Mouse (Mus musculus) layer of hippocampus, adult 2 months (tissue): ENCODE measurements around the gene Ppm1h. TPM values are rescaled to one million over a fixed set of nuclear protein-coding genes. Genes with fewer than 3 reads are reported as not detected.

ENCODE experiments used
- DNase-seq, 2 experiments: peaks; one replicate each; pipeline ENCODE4 v3.0.0; 2022; ENCODE audit warnings: low spot score in 2 of 2
- H3K27ac ChIP-seq: fragments of 200-600 bp; 2 replicates; pipeline ENCODE4 v1.8.1; 2022
- H3K4me3 ChIP-seq: fragments of 200-600 bp; 2 replicates; pipeline ENCODE4 v1.8.1; 2022; ENCODE audit warnings: mild to moderate bottlenecking
- CTCF ChIP-seq: fragments of 200-600 bp; conservative IDR thresholded peaks from 2 replicates; pipeline ENCODE4 v1.8.1; 2022; ENCODE audit warnings: antibody characterized with exemption, mild to moderate bottlenecking, moderate library complexity
- total RNA-seq, 2 experiments: library from RNA; stranded (reverse); gene quantifications; 2 replicates each; pipeline ENCODE4 v1.2.3; 2021

The Ppm1h gene
- total RNA-seq, 2 experiments from 2014 or later = 74.8 to 75.3 TPM

GRCm38 (mm10) chr10:122858904-122859641 lies 180.5 kb downstream of the Ppm1h start:
- no peak overlapping the region for H3K4me3 ChIP-seq
- no peak for DNase-seq
- no peak for TF ChIP-seq CTCF
- peak overlapping the region; percentile 62 for H3K27ac ChIP-seq

DNA sequence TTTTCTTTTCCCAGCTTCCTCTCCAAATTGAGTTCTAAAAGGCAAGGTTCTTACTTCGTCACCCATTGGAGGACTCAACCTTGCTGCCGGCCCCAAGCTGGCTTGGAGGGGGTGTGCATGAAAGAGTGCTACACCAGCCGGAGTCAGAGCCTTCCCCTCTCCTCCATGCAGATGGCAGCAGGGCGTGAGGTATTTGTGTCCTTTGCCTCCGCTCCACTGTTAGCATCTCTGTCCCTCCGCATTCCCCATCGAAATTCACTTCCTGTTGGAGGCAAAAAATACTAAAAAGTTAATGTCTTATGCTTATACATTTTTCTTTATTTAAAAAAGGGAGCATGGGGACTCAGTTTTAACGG lies 181.1 kb downstream of the Ppm1h start:
- no peak for DNase-seq
- peak overlapping the region; percentile 62 for H3K27ac ChIP-seq
- no peak overlapping the region for H3K4me3 ChIP-seq
- no peak for TF ChIP-seq CTCF

DNA sequence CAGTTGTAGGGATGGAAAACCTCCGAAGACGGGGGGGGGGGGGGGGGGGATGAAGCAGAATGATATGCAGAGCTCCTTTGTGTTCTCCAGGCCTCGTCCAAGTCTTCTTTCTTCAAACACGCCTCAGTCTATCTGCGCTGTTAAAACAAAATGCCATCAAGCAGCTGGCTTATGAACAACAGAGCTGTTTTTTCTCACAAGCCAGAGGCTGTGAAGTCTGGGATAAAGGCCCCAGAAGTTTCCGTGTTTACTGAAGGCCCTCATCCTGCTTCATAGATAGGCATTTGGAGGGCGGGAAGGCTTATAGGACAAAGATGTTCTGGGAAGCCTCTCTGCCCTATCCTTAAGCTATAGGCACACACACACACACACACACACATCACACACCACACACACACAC lies 181.5 kb downstream of the Ppm1h start:
- no peak for DNase-seq
- Histone ChIP-seq H3K4me3 (no peak overlapping the region), H3K27ac (peak overlapping the region; percentile 62; the same call in 1 of the 2 replicates)
- no peak for TF ChIP-seq CTCF

DNA sequence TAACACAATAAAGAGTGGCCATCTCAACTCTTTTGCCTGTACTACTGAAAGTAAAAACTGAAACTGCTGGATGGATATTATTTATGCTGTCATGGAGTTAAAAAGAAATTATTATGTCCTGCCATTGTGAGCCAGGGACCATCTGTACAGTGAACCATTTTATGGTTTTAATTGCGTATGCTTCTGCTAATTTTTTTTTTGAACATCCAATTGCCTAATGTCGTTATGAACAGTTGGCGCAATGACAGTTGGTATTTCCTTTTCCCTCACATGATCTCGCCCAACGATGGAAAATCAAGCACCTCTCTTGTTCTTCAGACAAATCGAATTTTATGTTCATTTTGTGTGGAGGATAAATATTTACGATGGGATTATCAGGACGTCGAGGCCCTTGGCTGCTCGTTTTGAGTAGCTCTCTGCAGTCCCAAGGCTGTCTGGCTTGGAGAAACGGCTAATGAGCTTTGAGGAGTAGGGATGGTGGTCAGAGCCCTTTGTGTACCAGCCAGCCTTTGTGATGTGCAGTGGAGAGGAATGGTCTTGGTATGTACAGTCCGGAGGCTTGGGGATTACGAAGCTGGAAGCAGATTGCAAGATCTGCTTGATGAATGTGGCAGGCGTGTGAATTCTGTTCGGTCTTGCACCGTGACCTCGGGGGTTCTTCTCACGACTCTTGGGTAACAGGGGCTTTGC lies 183.3 kb downstream of the Ppm1h start:
- peak overlapping the region; percentile 69 for H3K27ac ChIP-seq
- no peak for TF ChIP-seq CTCF
- DNase-seq = peak in 1 of 2 experiments; percentile 48
- H3K4me3 ChIP-seq = no peak overlapping the region

DNA sequence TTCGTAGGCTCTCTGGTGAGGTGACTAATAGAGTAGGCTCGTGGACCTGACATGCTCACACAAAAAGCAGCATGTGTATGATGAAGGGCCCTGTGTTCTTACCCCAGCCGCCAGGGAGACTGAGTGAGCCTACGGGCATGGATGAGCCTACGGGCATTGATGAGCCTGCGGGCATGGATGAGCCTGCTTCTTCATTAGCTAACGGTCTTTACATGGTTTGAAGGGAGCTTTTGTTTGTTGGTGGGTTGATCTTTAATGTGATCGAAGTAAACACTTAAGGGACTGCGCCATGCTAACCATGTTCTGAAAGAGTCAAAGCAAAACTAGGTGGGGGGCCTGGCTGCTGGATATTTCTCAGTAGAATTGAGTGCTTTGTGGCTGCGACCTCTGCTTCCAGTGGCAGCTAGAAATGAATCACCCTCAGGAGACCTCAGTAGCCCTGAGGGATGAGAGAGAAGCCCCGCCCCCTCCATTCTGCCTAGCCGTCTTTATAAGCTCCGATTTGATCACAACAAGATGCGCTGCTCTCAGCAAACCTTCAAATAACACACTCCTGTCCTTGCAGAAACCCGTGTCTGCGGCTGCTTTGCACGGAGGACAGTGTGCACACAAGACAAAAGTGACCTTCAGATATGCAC lies 183.9 kb downstream of the Ppm1h start:
- Histone ChIP-seq H3K27ac (peak overlapping the region; percentile 69), H3K4me3 (no peak overlapping the region)
- no peak for DNase-seq
- no peak for TF ChIP-seq CTCF

GRCm38 (mm10) chr10:122869865-122870503 lies 191.4 kb downstream of the Ppm1h start:
- no peak for DNase-seq
- no peak for TF ChIP-seq CTCF
- H3K27ac ChIP-seq = no peak overlapping the region
- H3K4me3 ChIP-seq = no peak overlapping the region

DNA sequence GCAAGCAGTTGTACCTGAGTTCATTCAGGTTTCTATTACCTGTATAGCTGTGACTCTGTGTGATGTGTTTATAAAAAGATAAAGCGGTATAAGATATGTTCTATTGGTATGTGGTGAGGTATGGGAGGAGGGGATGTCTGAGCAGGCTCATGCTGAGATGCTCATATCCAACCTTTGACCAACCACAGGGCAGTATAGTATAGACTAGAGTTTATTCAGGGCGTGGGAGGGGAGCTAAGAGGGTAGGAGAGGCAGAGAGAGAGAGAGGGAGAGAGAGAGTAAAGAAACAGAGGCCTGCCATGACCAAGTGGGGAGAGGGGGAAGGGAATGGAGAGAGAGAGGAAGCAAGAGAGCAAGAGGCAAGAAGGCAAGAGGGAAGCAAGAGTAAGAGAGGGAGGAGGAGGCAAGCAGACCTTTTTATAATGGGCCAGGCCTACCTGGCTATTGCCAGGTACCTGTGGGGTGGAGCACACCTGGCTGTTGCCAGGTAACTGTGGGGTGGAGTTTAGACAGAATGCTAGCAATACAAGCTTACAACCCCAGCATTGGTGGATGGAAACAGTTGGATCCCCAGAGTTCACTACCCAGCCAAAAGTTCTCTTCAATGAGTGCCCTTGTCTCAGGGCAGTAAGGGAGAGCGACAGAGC lies 192.4 kb downstream of the Ppm1h start:
- Histone ChIP-seq H3K4me3 (no peak overlapping the region), H3K27ac (no peak overlapping the region)
- no peak for TF ChIP-seq CTCF
- DNase-seq = no peak

GRCm38 (mm10) chr10:122872720-122873119 lies 194.2 kb downstream of the Ppm1h start:
- DNase-seq = no peak
- no peak for TF ChIP-seq CTCF
- H3K4me3 ChIP-seq = no peak overlapping the region
- H3K27ac ChIP-seq = no peak overlapping the region

- H3K27ac ChIP-seq = peak overlapping the region; percentile 48; the same call in 1 of the 2 replicates
- no peak overlapping the region for H3K4me3 ChIP-seq
- no peak for DNase-seq
- no peak for TF ChIP-seq CTCF
Observed at GRCm38 (mm10) chr10:122876964-122877363, 198.4 kb downstream of the Ppm1h start.

DNA sequence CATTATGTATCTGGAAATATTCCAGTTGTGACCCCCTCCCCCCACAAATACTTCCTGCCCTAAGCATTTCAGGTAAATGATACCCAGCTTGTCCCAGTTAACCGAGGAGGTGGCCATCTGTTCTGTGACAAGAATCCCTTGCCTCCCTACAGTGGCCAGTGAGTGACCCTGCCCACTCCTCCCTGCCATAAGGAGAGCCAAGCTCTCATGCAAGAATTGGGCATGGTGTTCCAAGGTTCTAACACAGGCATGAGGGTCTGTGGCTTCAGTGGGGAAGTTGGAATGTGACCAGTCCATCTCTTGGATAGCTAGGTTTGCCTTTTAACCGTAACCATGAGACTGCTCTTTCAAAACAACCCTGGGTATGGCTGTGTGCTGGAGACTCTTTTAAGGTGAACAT lies 198.9 kb downstream of the Ppm1h start:
- no peak for DNase-seq
- H3K4me3 ChIP-seq = no peak overlapping the region
- TF ChIP-seq CTCF = no peak
- peak overlapping the region; percentile 48; the same call in 1 of the 2 replicates for H3K27ac ChIP-seq

- Histone ChIP-seq H3K4me3 (no peak overlapping the region), H3K27ac (no peak overlapping the region)
- no peak for TF ChIP-seq CTCF
- DNase-seq = no peak
Observed at GRCm38 (mm10) chr10:122881456-122881855, 202.9 kb downstream of the Ppm1h start.

DNA sequence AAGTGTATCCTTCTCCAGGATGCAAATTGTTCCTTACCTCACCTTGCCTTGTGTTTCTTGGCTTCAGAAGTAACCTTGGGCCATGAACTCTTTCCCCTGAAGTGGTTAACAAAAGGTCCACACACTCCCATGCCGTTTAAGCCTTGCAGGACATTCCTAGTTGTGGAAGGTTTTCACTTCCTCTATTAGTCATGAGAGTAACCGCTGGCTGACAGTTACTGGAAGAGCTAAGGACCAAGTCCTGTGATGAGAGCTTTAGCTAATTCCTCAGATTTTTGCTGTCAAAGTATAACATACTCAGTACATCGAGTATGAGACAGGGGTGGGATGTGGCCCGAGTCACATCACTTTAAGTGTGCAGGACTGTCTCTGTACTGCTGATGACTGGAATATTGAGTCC lies 204.1 kb downstream of the Ppm1h start:
- Histone ChIP-seq H3K4me3 (no peak overlapping the region), H3K27ac (peak overlapping the region; percentile 41; the same call in 1 of the 2 replicates)
- DNase-seq = no peak
- TF ChIP-seq CTCF = no peak
